Mouse (Mus musculus) megakaryocyte, embryonic 14.5 days (primary cell): ENCODE results near the gene Rita1.

Source experiments
- FLI1 ChIP-seq: IDR thresholded peaks from 2 replicates; pipeline ENCODE4 v1.6.1; 2012; ENCODE audit warnings: low read length, inconsistent platforms, mixed read lengths
- GATA1 ChIP-seq: IDR thresholded peaks from 3 replicates; pipeline ENCODE4 v1.6.1; 2012; ENCODE audit warnings: mixed read lengths, low read length, inconsistent platforms, borderline replicate concordance

DNA sequence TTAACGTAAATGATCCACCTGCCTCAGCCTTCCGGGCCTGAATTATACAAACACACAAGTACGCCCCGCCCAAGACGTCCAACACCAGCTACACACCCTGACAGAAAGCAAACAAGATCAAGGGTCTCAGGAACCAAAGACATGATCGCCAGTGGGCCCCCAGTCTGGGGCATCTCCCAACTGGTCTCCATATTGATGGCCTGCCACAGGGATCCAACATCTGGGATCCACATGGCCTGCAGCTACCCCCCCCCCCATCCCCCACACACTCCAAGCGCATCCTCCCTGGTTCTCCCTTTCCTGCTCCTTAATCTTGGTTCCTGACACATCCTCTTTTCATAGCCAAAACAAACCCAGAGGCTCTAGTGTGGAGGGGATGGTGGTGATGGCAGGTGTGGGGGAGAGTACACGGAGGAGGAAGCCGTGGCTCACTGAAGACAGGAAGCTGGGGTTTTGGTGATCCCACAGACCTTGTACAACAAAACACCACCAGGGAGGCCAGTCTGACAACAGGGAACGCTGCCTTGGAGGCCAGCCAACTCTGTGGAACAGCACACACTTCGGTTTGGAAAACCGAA lies 33.8 kb downstream of the Rita1 start:
- TF ChIP-seq GATA1, result no peak
- TF ChIP-seq FLI1, result no peak
